Mouse (Mus musculus) C2C12 (cell line): Measurements from ENCODE around the gene Sertad3.

Experiments used
- CEBPB ChIP-seq: IDR thresholded peaks from one replicate; pipeline ENCODE4 v1.6.1; 2011; ENCODE audit warnings: low read depth, mild to moderate bottlenecking, control low read depth, moderate library complexity
- CTCF ChIP-seq: IDR thresholded peaks from one replicate; pipeline ENCODE4 v1.5.1; 2011; ENCODE audit not compliant: control insufficient read depth, insufficient read depth, insufficient read length
- FOSL1 ChIP-seq: IDR thresholded peaks from one replicate; pipeline ENCODE4 v1.8.0; 2011; ENCODE audit warnings: mild to moderate bottlenecking, low read length; ENCODE audit not compliant: poor library complexity, insufficient read depth, severe bottlenecking
- MAX ChIP-seq: IDR thresholded peaks from one replicate; pipeline ENCODE4 v1.6.1; 2011; ENCODE audit warnings: mild to moderate bottlenecking, control low read depth
- MYOD1 ChIP-seq: IDR thresholded peaks from one replicate; pipeline ENCODE4 v1.6.1; 2011; ENCODE audit warnings: low read depth; ENCODE audit not compliant: control insufficient read depth, insufficient read length
- MYOG ChIP-seq: IDR thresholded peaks from one replicate; pipeline ENCODE4 v1.6.1; 2011; ENCODE audit not compliant: control insufficient read depth, insufficient read length; ENCODE audit errors: extremely low read depth
- USF1 ChIP-seq: IDR thresholded peaks from one replicate; pipeline ENCODE4 v1.6.1; 2011; ENCODE audit warnings: low read depth, mild to moderate bottlenecking, control low read depth, moderate library complexity

DNA sequence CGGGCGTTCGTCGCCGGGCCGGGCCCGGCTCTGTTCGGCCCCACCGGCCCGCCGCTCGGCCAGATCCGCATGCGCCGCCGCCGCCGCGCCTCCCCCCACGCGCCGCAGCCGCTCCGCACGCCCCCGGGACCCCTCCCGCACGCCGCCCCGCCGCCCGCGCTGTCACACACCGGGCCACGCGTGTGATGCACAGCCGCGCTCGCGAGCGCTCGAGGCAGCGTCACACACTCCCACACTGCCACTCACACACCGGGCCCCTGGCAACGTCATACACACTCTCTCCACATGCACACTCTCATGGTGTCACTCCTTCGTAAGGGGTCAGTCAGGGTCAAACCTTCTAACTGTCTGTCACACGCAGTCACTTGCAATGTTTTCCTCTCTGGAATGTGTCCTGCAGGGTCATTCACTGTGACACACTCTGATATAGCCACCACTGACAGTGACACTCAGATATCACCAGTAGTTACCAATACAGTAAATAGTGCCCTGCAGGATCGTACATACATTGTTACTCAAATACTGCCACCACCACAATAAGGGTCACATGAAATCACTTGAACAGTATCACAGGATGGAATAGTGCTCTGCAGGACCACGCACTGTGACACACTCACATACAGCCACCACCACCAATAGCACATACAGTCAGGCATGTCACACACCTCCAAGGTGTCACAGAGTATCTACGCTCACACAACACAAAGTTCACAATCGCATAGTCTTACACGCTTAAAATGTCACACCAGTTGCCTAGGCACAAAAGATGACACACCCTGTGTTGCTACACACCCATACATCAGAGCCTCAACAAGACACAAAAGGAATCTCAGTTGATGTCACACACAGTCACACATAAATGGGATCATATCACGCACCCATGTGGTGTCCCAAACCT lies 26.8 kb upstream of the Sertad3 start:
- no peak for TF ChIP-seq CTCF
- TF ChIP-seq MAX, result no peak
- no peak for TF ChIP-seq USF1
- no peak for TF ChIP-seq MYOD1
- no peak for TF ChIP-seq CEBPB
- no peak for TF ChIP-seq MYOG
- no peak for TF ChIP-seq FOSL1
